Mouse (Mus musculus): ENCODE data around the gene Mgat5.

Gene Mgat5

GRCm38 (mm10) chr1:127204817-127205485 lies at the start of gene Mgat5:
TSS of gene Mgat5 (plus strand) at chr1:127205015.
- no peaks in the 10 kb centered on the region for H3K36me3 ChIP-seq (ENCODE audit: control insufficient read depth, insufficient read depth, low read length, poor library complexity, severe bottlenecking)
- DNase-seq (ENCODE audit: low read depth, low spot score), result peak; percentile 87

DNA sequence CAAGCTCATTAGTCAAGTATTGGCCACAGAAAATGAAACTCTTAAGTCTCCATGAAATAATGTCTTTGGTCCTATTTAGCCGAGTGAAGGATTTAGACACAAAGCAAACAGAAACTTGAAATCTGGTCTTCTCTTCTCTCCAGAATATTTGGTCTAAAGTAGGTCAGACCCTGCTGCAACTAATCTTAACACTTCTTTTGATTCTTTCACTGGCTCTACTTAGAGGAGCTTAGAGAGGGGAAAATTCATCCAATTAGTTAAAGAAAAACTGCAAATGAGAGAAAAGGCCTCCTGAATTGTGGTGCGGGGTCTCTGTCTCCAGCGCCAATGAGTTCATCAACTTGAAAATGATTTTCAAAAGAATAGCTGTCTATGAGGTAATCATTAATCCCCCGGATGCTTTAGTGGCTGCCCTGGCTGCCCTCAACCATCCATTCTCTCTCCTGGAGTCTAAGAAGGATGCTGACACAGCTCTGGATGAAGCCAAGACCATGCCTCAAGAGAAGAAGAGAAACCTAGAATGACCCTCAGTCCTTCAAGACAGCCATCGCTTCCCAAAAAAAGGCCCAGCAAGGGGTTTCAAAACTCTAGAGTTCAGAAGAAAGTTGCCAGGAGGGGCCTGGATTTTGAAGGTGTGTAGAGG lies 44.6 kb upstream of the Mgat5 start:
- no peak for DNase-seq (ENCODE audit: low read depth, low spot score)

More at GRCm38 (mm10) chr1:127204817-127205485, at the start of gene Mgat5:
- no peaks in the 10 kb centered on the region for H3K27me3 ChIP-seq (ENCODE audit: control insufficient read depth, insufficient read depth, low read length, poor library complexity, severe bottlenecking)

DNA sequence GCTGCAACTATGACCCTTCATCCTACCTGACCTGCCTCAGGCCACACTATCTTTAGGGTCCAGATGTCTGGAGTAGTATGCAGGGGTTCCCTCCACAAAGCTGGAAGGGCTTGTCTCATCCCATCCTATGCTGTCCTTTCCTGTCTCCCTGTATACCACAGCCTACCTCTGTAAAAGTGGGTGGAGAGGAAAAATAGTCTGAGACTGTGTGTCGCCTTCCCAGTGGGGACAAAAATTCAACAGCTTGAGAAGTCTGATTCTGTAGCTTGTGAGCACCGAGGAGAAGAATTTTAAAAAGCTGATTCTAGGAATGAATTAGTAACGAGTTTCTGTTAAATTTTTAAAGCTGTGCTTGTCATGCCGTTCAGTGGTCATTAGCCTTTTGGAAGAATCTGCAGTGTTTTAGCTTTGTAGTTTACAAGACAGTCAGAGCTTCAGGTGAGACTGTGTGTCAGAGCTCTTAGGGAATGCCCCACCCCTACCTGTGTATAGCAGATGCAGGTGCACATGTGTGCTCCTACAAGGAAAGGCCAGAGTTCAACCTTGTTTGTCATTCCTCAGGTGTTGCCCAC lies 40.1 kb upstream of the Mgat5 start:
- DNase-seq (ENCODE audit: low read depth, low spot score), result no peak

More for the DNA sequence above, 44.6 kb upstream of the Mgat5 start:
- Histone ChIP-seq H3K36me3 (ENCODE audit: control insufficient read depth, insufficient read depth, low read length, poor library complexity, severe bottlenecking) (no peaks in the 10 kb centered on the region), H3K27me3 (ENCODE audit: control insufficient read depth, insufficient read depth, low read length, poor library complexity, severe bottlenecking) (no peaks in the 10 kb centered on the region)

DNA sequence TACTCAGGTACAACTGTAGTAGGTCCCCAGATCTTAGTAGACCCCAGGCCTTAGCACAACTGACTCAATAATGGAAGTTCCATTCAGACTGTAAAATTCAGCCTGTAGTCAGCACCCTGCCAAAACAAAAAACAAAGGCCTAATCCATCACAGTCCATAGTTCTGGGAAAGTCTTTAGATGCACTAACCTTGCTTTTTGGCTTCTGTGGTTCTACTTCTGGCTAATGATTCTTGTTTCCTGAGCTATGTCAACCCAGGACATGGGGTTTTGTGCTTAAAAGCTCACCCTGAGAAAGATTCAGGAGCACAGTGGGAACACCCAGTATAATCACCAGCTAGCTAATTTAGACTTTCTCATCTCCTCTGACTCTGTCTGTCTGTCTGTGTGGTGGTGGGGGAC lies 38.3 kb upstream of the Mgat5 start:
- Histone ChIP-seq H3K36me3 (ENCODE audit: control insufficient read depth, insufficient read depth, low read length, poor library complexity, severe bottlenecking) (no peaks in the 10 kb centered on the region), H3K27me3 (ENCODE audit: control insufficient read depth, insufficient read depth, low read length, poor library complexity, severe bottlenecking) (no peaks in the 10 kb centered on the region)
- no peak for DNase-seq (ENCODE audit: low read depth, low spot score)

More for the DNA sequence above, 40.1 kb upstream of the Mgat5 start:
- no peaks in the 10 kb centered on the region for H3K36me3 ChIP-seq (ENCODE audit: control insufficient read depth, insufficient read depth, low read length, poor library complexity, severe bottlenecking)
- H3K27me3 ChIP-seq (ENCODE audit: control insufficient read depth, insufficient read depth, low read length, poor library complexity, severe bottlenecking), result no peaks in the 10 kb centered on the region

DNA sequence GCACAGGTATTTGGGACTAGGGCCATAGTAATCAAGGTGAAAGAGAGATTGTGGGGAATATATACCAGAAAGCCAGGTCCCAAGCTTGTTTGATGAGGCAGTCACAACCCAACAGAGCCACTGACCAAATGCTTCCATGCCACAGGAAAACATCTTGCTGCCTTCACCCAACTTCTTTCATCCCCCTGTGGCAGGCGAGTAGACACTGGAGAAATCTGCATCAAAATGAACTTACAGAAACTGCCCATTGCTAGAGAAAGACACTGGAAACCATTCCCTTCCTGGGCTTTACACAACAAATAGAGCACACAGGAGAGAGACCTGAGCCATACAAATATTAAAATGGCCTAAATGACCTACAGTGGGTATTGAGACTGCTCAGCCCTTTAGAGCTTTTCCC lies 37.2 kb upstream of the Mgat5 start:
- DNase-seq (ENCODE audit: low read depth, low spot score), result no peak
- no peaks in the 10 kb centered on the region for H3K36me3 ChIP-seq (ENCODE audit: control insufficient read depth, insufficient read depth, low read length, poor library complexity, severe bottlenecking)
- no peaks in the 10 kb centered on the region for H3K27me3 ChIP-seq (ENCODE audit: control insufficient read depth, insufficient read depth, low read length, poor library complexity, severe bottlenecking)

DNA sequence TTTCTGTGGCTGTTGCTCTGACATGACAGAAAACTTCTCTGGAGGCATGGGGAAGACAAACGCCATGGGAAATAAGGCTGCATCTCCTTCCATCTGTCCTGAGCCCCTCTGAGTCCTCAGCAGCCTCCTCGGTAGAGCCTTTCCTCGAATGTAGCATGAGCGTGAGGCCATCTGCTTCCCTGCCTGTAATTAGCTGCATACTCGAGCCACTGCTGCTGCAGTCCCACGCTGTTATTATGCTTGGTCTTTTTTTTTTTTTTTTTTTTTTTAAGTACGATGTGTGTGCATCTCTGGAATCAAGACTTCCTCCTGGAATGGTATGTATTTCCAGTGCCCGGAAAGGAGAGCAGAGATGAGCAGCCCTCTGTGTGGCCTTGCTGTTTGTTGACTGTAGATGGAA lies 36.6 kb upstream of the Mgat5 start:
- no peaks in the 10 kb centered on the region for H3K36me3 ChIP-seq (ENCODE audit: control insufficient read depth, insufficient read depth, low read length, poor library complexity, severe bottlenecking)
- no peaks in the 10 kb centered on the region for H3K27me3 ChIP-seq (ENCODE audit: control insufficient read depth, insufficient read depth, low read length, poor library complexity, severe bottlenecking)
- no peak for DNase-seq (ENCODE audit: low read depth, low spot score)

DNA sequence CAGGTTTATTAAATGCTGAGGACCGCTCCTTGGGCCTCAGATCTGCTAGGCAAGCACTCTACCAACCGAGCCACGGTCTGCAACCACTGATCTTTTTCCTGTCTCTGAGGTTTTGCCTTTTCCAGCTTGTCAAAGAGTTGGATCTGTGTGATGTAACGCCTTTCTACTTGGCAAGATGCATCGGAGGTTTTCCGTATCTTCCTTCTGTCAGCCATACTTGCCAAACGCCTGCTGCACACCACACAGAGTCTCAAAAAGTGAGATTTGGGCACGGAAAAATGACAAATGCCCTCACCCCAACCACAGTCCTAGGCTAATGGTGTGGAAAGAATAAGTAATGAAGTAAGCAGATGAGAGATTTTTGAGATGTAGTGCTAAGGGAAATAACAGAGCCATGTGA lies 35.3 kb upstream of the Mgat5 start:
- no peak for DNase-seq (ENCODE audit: low read depth, low spot score)
- no peaks in the 10 kb centered on the region for H3K36me3 ChIP-seq (ENCODE audit: control insufficient read depth, insufficient read depth, low read length, poor library complexity, severe bottlenecking)
- H3K27me3 ChIP-seq (ENCODE audit: control insufficient read depth, insufficient read depth, low read length, poor library complexity, severe bottlenecking), result no peaks in the 10 kb centered on the region

DNA sequence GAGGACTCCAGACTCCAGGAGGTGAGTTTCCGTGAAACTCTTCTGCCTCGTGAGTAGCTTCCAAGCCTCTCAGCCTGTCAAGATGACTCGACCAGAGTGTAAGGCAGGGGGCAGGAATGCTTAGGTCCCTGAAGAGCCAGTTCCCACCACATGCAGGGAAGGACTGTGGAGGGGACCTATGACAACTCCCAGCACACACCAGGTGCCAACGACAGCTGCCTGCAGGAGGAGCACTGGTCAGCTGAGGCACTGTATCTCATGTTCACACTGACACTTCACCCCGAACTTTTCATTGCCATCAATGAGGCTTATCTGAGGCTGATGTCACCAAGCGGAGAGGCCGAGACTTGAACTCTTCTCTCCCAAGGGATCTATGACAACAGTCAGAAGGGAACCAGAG lies 33.5 kb upstream of the Mgat5 start:
- no peak for DNase-seq (ENCODE audit: low read depth, low spot score)
- Histone ChIP-seq H3K27me3 (ENCODE audit: control insufficient read depth, insufficient read depth, low read length, poor library complexity, severe bottlenecking) (no peaks in the 10 kb centered on the region), H3K36me3 (ENCODE audit: control insufficient read depth, insufficient read depth, low read length, poor library complexity, severe bottlenecking) (no peaks in the 10 kb centered on the region)

DNA sequence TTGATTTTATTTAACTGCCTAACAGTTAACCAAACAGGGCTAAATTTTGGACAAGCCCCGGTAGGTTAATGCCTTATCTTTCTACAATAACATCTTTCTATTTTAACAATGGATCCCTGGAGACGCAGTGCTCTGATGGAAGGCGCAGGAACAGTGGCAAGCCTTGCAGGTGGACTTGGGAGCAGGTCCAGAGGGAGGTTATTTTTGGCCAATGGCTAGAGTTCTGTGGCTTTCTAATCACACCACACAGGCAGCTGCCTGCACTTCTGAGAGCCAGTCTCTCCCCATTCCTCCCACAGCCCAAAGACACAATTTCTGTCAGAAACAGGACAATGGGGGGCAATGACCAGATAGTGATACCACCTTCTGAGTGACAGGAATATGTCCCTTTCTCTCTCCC lies 31.4 kb upstream of the Mgat5 start:
- Histone ChIP-seq H3K27me3 (ENCODE audit: control insufficient read depth, insufficient read depth, low read length, poor library complexity, severe bottlenecking) (no peaks in the 10 kb centered on the region), H3K36me3 (ENCODE audit: control insufficient read depth, insufficient read depth, low read length, poor library complexity, severe bottlenecking) (no peaks in the 10 kb centered on the region)
- no peak for DNase-seq (ENCODE audit: low read depth, low spot score)

DNA sequence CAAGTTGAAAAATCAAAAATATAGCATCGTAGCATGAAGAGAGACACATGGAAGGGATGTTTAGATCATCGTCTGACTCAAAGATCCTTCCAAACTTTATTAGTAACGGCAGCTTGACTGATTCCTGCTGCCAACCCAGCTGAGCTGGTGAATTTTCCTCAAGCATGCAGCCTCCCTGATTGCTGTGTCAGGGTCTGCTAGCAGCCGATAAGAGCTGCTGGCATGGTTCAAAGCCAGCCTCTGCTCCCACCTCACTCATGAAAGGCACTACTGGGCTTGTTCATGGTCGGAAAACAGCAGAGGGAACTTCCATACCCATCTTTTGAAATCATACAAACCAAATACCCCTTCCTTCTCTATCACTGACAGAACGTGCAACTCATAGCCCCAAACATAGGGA lies 12.4 kb upstream of the Mgat5 start:
- Histone ChIP-seq H3K36me3 (ENCODE audit: control insufficient read depth, insufficient read depth, low read length, poor library complexity, severe bottlenecking) (no peaks in the 10 kb centered on the region), H3K27me3 (ENCODE audit: control insufficient read depth, insufficient read depth, low read length, poor library complexity, severe bottlenecking) (no peaks in the 10 kb centered on the region)
- DNase-seq (ENCODE audit: low read depth, low spot score), result no peak

- DNase-seq (ENCODE audit: low read depth, low spot score), result no peak
- Histone ChIP-seq H3K27me3 (ENCODE audit: control insufficient read depth, insufficient read depth, low read length, poor library complexity, severe bottlenecking) (no peaks in the 10 kb centered on the region), H3K36me3 (ENCODE audit: control insufficient read depth, insufficient read depth, low read length, poor library complexity, severe bottlenecking) (no peaks in the 10 kb centered on the region)
These were observed 5.6 kb upstream of the Mgat5 start for GRCm38 (mm10) chr1:127199186-127199585.

GRCm38 (mm10) chr1:127202360-127202759 lies 2.5 kb upstream of the Mgat5 start:
- no peaks in the 10 kb centered on the region for H3K27me3 ChIP-seq (ENCODE audit: control insufficient read depth, insufficient read depth, low read length, poor library complexity, severe bottlenecking)
- no peak for DNase-seq (ENCODE audit: low read depth, low spot score)
- no peaks in the 10 kb centered on the region for H3K36me3 ChIP-seq (ENCODE audit: control insufficient read depth, insufficient read depth, low read length, poor library complexity, severe bottlenecking)

- no peaks in the 10 kb centered on the region for H3K27me3 ChIP-seq (ENCODE audit: control insufficient read depth, insufficient read depth, low read length, poor library complexity, severe bottlenecking)
- H3K36me3 ChIP-seq (ENCODE audit: control insufficient read depth, insufficient read depth, low read length, poor library complexity, severe bottlenecking), result no peaks in the 10 kb centered on the region
- peak; percentile 61 for DNase-seq (ENCODE audit: low read depth, low spot score)
These were observed 1.5 kb upstream of the Mgat5 start for GRCm38 (mm10) chr1:127203231-127203764.

- Histone ChIP-seq H3K27me3 (ENCODE audit: control insufficient read depth, insufficient read depth, low read length, poor library complexity, severe bottlenecking) (no peaks in the 10 kb centered on the region), H3K36me3 (ENCODE audit: control insufficient read depth, insufficient read depth, low read length, poor library complexity, severe bottlenecking) (no peaks in the 10 kb centered on the region)
- DNase-seq (ENCODE audit: low read depth, low spot score), result peak; percentile 16
These were observed 745 bp downstream of the Mgat5 start for GRCm38 (mm10) chr1:127205501-127206019.

- DNase-seq (ENCODE audit: low read depth, low spot score), result peak; percentile 45
- no peaks in the 10 kb centered on the region for H3K36me3 ChIP-seq (ENCODE audit: control insufficient read depth, insufficient read depth, low read length, poor library complexity, severe bottlenecking)
- no peaks in the 10 kb centered on the region for H3K27me3 ChIP-seq (ENCODE audit: control insufficient read depth, insufficient read depth, low read length, poor library complexity, severe bottlenecking)
These were observed 1.3 kb downstream of the Mgat5 start for GRCm38 (mm10) chr1:127206020-127206641.
